Mouse (Mus musculus) liver, embryonic 16.5 days (tissue): ENCODE measurements at regions not wholly inside any gene's neighbourhood (a gene's known extent, or its start where the extent isn't known, plus 50 kb on each side); places are given as distances from the start of the nearest gene placed in this dataset.

ENCODE experiments used
- ATAC-seq: fragments of 200-750 bp; cut with Nextera tagmentation; 2 replicates; pipeline ENCODE4 v1.8.0; 2017; ENCODE audit warnings: low read depth, mild to moderate bottlenecking, moderate number of reproducible peaks, moderate library complexity
- H3K27ac ChIP-seq: fragments of 300-500 bp; sonication (generic); 2 replicates; pipeline ENCODE4 v1.5.1; 2014; ENCODE audit warnings: mild to moderate bottlenecking, low read length
- H3K27me3 ChIP-seq: fragments of 300-500 bp; sonication (generic); 2 replicates; pipeline ENCODE4 v1.6.1; 2014; ENCODE audit warnings: low read depth, low read length, mixed read lengths; ENCODE audit not compliant: control insufficient read depth, insufficient read depth
- H3K36me3 ChIP-seq: fragments of 300-500 bp; sonication (generic); 2 replicates; pipeline ENCODE4 v1.6.1; 2014; ENCODE audit warnings: mild to moderate bottlenecking; ENCODE audit not compliant: control insufficient read depth, insufficient read depth
- H3K4me1 ChIP-seq: fragments of 300-500 bp; sonication (generic); 2 replicates; pipeline ENCODE4 v1.6.1; 2014; ENCODE audit warnings: low read depth, low read length, mixed read lengths; ENCODE audit not compliant: control insufficient read depth
- H3K4me2 ChIP-seq: fragments of 300-500 bp; sonication (generic); 2 replicates; pipeline ENCODE4 v1.6.1; 2014; ENCODE audit warnings: low read depth, low read length, mixed read lengths
- H3K4me3 ChIP-seq: fragments of 300-500 bp; sonication (generic); 2 replicates; pipeline ENCODE4 v1.5.1; 2014; ENCODE audit warnings: low read depth, mild to moderate bottlenecking, low read length
- H3K9ac ChIP-seq: fragments of 300-500 bp; sonication (generic); 2 replicates; pipeline ENCODE4 v1.6.1; 2014; ENCODE audit warnings: low read depth, low read length
- H3K9me3 ChIP-seq: fragments of 300-500 bp; sonication (generic); replicated peaks from 2 replicates; pipeline ENCODE4 v1.6.1; 2016; ENCODE audit warnings: low read length; ENCODE audit not compliant: control insufficient read depth
- WGBS: fragments of 180-500 bp; shearing (Covaris S2); extraction: QIAGEN DNeasy Blood & Tissue Kit; methylation state at CpG from one replicate; pipeline ENCODE4 v1.1.7; 2014; ENCODE audit not compliant: insufficient replicate concordance; 5-methylcytosine and 5-hydroxymethylcytosine counted together

DNA sequence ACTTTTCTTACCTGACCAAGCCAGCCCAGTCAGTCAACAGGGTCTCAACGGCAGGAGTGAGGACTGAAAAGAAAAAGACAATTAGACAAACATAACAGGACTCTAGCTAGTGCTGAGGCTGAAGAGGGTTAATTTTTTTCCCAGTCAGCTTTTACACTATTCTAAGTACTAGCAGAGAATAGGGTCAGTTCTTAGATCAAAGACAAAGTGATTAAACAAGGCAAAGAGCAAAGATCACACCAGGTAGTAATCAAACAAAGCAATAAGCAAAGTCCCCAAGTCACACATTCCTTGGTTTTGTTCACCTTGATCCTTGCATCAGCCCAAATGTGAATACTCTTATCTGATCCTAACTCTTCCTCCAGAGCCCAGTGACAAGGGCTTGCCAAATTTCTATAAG, 267.8 kb upstream of the Tsc22d2 start:
- H3K9me3 ChIP-seq, result no peaks in the 10 kb centered on the region
- 37% methylated on average over 1 of the region's 1 CpGs for WGBS
- peak; percentile 43; the same call in 1 of the 2 replicates for ATAC-seq
- H3K4me3 ChIP-seq, result no peak overlapping the region; the same call in 1 of the 2 replicates
- H3K27me3 ChIP-seq, result no peaks in the 10 kb centered on the region
- H3K36me3 ChIP-seq, result no peaks in the 10 kb centered on the region
- no peak overlapping the region for H3K27ac ChIP-seq
- H3K9ac ChIP-seq, result no peak overlapping the region
- no peaks in the 10 kb centered on the region for H3K4me1 ChIP-seq
- H3K4me2 ChIP-seq, result 0 out of 2 replicates have a peak overlapping the region, but pooled peaks have one; percentile 8

DNA sequence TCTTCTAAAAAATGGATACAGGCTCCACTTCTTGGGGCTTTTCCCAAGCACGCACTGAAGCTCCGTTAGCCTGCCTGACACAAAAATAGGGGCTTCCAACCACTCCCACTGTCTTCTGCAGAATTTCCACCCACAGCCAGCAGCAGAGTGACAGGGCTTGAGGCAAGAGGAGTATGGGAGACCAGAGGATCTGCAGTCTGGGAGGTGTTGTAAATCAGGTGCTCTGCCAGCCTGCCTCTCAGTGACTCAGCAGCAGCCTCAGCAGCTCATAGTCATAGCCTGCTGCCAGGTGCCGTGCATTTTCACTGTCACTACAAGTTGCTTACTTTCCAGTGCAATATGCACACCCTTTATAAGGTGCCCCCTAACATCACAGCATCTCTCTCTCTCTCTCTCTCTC, 261.4 kb upstream of the Tsc22d2 start:
- H3K4me1 ChIP-seq, result no peaks in the 10 kb centered on the region
- H3K36me3 ChIP-seq, result no peaks in the 10 kb centered on the region
- H3K9ac ChIP-seq, result no peak overlapping the region
- H3K4me3 ChIP-seq, result no peak overlapping the region
- H3K27me3 ChIP-seq, result no peaks in the 10 kb centered on the region
- WGBS, result 65% methylated on average over 3 of the region's 3 CpGs
- no peak overlapping the region for H3K4me2 ChIP-seq
- ATAC-seq, result no peak
- no peaks in the 10 kb centered on the region for H3K9me3 ChIP-seq
- no peak overlapping the region for H3K27ac ChIP-seq

DNA sequence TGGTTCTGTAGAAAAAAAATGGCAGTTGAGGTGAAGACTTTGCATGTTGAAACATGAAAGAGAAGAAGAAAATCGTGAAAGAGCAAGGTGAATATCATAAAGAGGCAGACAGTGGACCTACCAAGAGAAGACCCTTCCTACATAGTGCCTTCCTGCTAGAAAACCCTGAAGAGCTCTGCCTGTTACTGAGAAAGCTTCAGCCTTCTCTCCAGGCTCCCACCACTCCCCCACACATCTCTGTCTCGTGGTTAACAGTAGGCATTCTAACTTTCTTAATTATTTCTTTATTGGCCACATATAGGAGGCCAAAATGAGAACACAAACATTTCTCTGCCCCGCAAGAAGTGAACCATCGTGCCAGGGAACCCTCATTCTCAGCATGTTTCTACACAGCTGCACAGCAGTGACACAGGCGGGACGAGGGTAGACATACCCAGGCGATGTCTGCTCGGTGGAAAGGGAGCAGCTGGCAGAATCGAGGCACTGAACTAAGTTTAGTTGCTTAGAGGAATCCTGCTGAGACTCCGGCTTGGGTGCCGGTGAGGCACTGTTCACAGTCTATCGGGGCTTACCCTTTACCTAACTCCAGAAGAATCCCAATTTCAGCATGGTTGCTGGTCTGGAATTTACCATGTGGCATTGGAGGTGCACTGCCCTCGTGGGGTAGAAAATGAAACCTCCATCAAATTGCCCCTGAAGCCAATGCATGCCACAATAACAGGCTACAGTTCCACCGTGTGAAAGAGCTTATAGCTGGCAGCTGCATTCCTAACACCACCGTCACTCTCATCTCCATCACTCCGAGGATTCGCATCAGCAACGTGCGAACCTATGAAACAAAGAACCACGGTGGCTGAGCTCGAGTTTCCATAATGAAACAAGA, 260.4 kb upstream of the Tsc22d2 start:
- H3K4me3 ChIP-seq, result no peak overlapping the region
- 69% methylated on average over 21 of the region's 21 CpGs for WGBS
- H3K9me3 ChIP-seq, result no peaks in the 10 kb centered on the region
- no peaks in the 10 kb centered on the region for H3K4me1 ChIP-seq
- H3K36me3 ChIP-seq, result no peaks in the 10 kb centered on the region
- no peak overlapping the region for H3K27ac ChIP-seq
- no peak for ATAC-seq
- no peak overlapping the region for H3K9ac ChIP-seq
- H3K4me2 ChIP-seq, result no peak overlapping the region
- H3K27me3 ChIP-seq, result no peaks in the 10 kb centered on the region

DNA sequence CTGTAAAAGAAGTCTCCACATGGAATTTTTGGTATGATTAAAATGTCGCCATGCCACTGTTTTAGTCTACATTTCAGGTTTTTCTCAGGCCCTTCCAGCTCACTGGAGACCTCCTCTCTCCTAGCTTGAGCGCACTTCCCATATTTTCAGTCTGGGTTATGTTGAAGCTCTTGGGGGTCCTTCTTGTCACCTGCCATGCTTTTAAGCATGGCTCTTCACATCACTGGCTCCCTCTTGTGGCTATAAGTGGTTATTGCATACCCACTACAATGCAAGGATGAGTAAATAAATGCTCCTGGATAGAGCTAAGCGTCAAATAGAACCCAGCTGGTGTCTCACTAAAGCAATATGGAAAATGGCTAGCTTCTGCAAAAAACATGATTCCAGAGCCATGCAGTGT, 255.1 kb upstream of the Tsc22d2 start:
- Histone ChIP-seq H3K36me3 (no peaks in the 10 kb centered on the region), H3K27me3 (no peaks in the 10 kb centered on the region), H3K4me3 (no peak overlapping the region), H3K9ac (no peak overlapping the region), H3K9me3 (no peaks in the 10 kb centered on the region), H3K4me1 (no peaks in the 10 kb centered on the region), H3K4me2 (no peak overlapping the region), H3K27ac (no peak overlapping the region)
- ATAC-seq, result no peak
- 43% methylated on average over 3 of the region's 3 CpGs for WGBS

DNA sequence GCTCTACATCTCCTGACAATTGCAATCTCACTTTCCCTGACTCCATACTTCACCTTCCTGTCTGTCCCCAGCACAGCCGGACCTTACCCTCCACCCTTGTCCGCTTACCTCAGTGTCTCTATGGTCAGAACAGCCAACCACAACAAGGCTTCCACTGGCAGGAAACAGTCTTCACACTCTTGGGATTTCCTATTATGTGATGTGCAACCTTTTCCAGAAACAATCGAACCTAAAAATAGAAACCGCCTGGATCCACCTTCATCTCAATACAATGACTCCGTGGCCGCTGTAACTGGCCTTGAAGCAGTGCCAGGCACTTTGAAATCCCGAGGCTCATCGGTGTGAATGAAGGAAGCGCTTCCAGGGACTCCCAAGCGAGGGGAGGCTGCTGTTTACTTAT, 252.3 kb upstream of the Tsc22d2 start:
- H3K9me3 ChIP-seq, result no peaks in the 10 kb centered on the region

DNA sequence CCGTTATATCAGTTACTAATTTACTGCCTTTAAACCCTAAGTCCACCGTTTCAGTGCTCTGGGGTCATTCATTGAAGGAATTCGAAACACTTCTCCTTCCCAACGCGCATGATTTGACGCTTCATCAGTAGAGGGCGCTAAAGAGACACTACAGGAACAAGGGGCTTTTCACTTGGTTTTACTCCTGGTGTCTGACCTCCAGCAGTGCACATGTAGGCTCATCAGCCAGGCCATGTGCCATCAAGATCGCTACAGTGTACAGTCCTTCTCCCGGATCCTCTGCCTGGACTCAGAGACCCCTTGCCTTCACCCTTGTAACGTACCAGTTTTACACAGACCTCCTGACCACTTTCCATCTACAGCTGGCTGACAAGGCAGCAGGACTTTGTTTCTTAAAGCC, 250.7 kb upstream of the Tsc22d2 start:
- Histone ChIP-seq H3K27me3 (no peaks in the 10 kb centered on the region), H3K4me3 (no peak overlapping the region), H3K4me1 (no peaks in the 10 kb centered on the region), H3K9ac (no peak overlapping the region), H3K9me3 (no peaks in the 10 kb centered on the region), H3K27ac (no peak overlapping the region), H3K36me3 (no peaks in the 10 kb centered on the region), H3K4me2 (no peak overlapping the region)
- 10% methylated on average over 10 of the region's 10 CpGs for WGBS
- ATAC-seq, result no peak

More for the DNA sequence above, 252.3 kb upstream of the Tsc22d2 start:
- Histone ChIP-seq H3K27me3 (no peaks in the 10 kb centered on the region), H3K4me3 (no peak overlapping the region), H3K27ac (no peak overlapping the region), H3K4me2 (no peak overlapping the region), H3K9ac (no peak overlapping the region), H3K4me1 (no peaks in the 10 kb centered on the region), H3K36me3 (no peaks in the 10 kb centered on the region)
- no peak for ATAC-seq
- 21% methylated on average over 10 of the region's 10 CpGs for WGBS

DNA sequence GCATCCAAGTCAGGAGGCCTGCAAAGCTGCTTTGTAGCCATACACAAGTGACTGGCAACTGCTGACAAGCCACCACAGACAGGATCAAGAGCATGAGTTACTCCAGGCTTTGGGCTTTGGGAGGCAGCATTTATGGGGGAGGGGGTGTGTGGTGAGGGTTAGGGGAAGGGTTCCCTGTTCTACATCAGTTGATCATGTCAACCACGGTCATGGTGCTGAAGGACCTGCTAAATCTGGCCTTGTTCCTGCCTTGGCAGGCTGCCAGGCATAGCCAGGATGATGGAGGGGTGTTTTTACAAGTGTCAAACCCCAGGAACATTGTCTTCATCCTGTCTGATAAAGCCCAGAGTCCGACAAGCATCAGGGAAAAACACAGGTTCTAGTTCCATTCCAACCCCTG, 247.9 kb upstream of the Tsc22d2 start:
- H3K4me1 ChIP-seq, result no peaks in the 10 kb centered on the region
- 27% methylated on average over 2 of the region's 2 CpGs for WGBS
- no peak overlapping the region for H3K27ac ChIP-seq
- H3K4me3 ChIP-seq, result no peak overlapping the region
- H3K36me3 ChIP-seq, result no peaks in the 10 kb centered on the region
- H3K4me2 ChIP-seq, result no peak overlapping the region
- ATAC-seq, result no peak
- no peak overlapping the region for H3K9ac ChIP-seq
- no peaks in the 10 kb centered on the region for H3K27me3 ChIP-seq
- no peaks in the 10 kb centered on the region for H3K9me3 ChIP-seq

DNA sequence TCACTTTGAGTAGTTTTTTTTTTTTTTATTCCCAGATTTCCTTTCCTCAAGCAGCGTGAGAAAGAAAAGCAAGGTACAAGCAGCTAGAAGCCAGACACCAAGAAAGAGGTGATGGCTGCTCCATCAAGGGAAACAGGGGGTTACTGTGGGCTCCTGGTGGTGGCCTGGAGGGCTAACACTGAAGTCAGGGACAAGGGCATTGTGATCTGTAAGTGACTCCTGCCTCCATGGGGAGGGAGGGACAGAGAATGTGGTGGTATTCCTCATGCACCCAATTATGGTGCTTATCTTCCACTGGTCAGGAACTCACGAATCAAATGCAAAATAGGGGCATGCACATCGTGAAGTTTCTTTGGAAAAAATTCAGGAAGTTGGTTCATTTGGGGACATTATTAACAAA, 247.4 kb upstream of the Tsc22d2 start:
- H3K27ac ChIP-seq, result no peak overlapping the region
- no peaks in the 10 kb centered on the region for H3K4me1 ChIP-seq
- no peak overlapping the region for H3K4me2 ChIP-seq
- no peak overlapping the region for H3K9ac ChIP-seq
- H3K36me3 ChIP-seq, result no peaks in the 10 kb centered on the region
- ATAC-seq, result no peak
- 50% methylated on average over 3 of the region's 3 CpGs for WGBS
- H3K4me3 ChIP-seq, result no peak overlapping the region
- H3K9me3 ChIP-seq, result no peaks in the 10 kb centered on the region
- no peaks in the 10 kb centered on the region for H3K27me3 ChIP-seq

DNA sequence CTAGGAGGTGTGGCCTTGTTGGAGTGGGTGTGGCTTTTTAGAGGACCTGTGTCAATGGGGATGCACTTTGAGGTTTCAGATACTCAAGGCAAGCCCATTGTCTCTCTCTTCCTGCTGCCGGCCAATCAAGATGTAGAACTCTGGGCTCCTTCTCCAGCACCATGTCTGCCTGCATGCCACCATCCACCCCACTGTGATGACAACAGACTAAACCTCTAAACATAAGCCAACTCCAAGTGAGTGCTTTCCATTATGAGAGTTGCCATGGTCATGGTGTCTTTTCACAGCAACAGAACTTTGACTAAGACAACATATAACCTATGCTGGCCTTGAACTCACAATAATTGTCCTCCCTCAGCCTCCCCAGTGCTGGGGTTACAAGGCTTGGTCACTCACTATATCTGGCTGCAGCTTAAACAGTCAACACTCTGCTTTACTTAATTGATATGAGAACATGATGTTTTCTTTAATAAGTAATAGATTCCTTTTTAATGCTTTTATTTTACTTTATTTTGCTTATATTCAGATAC, 246.7 kb upstream of the Tsc22d2 start:
- H3K4me2 ChIP-seq, result no peak overlapping the region
- no peak overlapping the region for H3K27ac ChIP-seq
- no peaks in the 10 kb centered on the region for H3K9me3 ChIP-seq
- no peaks in the 10 kb centered on the region for H3K27me3 ChIP-seq
- no peak for ATAC-seq
- no peak overlapping the region for H3K9ac ChIP-seq
- H3K4me3 ChIP-seq, result no peak overlapping the region
- H3K36me3 ChIP-seq, result no peaks in the 10 kb centered on the region
- WGBS, result 74% methylated on average over 1 of the region's 1 CpGs
- no peaks in the 10 kb centered on the region for H3K4me1 ChIP-seq
